Mouse (Mus musculus) lung, postnatal 10 days (tissue): ENCODE data around the gene Slc37a1.
A peak's percentile ranks its signal among the peaks of the same experiment; 100 is the strongest.

Source experiments
- DNase-seq: peaks from one replicate; pipeline ENCODE4 v3.0.0; 2021

Gene Slc37a1

DNA sequence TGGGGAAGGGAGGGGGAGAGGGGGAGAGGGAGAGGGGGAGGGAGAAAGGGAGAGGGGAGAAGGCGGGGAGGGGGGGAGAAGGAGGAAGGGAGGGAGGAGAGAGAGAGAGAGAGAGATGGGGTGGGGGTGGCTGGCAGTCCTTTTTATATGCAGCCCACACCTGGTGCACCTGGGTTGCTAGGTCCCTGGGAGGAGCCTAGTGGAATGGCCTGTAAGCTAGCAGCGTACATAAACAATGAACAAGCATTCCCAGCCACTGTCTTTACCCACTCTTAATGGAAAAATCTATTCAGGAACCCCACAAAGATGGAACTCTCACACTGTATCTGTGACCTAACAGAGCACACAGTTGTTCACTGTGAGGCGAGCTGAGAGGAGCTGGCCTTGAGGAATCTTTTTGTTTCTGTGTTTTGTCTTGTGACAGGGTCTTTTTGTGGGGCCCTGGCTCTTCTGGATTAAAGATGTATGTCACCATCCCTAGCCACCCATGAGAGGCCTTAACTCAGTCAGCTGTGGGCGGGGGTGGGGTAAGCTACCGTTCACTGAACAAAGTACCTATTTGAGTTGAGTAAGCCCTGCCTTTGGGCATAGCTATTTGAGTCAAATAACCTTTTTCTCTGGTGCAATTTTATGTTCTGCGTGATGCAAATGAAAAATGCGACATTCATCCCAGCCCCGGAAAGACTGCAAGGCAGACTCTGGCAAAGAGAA lies 69.4 kb downstream of the Slc37a1 start:
- no peak for DNase-seq

DNA sequence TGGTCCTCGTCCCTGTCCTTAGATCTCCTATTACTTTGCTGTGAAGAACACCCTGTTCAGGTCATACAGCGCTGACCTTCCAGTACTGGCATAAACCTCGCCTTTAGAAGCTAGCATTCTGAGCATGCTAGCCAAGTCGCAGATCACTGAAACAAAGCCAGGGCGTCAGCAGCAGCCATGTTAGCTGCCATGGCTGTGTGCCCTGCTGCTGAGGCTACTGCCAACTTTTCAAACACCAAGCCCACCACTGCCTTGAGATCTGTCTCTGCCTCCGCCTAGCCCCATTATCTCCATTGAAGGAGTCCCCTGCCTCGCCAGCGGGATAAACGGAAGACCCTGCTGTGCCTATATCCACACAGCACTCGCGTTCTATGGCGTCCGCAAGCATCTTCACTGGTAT lies 74.0 kb downstream of the Slc37a1 start:
- peak; percentile 35 for DNase-seq

DNA sequence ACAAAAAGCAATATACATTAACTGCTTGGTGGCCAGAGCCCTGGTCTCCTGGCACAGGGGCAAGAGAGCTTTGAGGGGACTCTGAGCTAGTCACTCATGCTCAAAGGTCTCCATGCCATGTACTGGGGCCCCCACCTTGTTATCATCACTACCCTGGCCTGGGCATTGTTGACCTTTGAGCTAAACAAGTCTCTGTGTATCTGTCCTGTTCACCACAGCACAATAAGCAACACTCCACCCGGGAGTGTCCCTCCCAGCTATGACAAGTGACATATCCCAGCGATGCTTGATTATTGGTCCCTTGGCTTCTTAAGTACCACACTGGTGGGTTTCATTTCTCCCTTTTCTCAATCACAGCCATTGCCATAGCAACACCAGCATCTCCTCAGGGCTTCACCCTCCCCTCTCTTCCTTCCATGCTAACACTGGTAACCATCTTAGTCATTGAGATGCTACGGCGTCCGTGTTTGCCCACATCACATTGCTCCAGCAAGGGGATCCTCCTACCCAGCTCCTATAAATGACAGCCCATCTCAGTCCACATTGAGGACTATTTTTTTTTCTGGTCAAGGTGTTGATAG lies 79.1 kb downstream of the Slc37a1 start:
- DNase-seq, result no peak

DNA sequence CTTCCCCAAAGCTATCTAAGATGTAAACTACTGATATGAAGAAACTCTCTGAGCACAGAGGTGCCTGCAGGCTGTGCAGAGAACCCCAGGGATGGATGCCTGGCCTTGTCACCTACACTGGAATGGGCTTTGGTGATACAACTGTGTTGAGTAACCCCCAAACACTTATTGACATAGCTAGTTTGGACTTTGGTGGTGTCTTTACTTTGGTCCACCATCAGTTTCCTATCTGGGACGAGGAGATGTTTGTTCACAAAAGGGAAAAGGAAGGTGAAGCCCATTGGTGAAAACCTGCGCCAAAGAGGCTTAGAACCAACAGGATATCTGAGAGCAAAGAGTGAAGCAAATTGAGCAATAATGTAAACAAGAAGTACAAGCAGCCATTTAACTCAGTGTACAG lies 83.6 kb downstream of the Slc37a1 start:
- no peak for DNase-seq

DNA sequence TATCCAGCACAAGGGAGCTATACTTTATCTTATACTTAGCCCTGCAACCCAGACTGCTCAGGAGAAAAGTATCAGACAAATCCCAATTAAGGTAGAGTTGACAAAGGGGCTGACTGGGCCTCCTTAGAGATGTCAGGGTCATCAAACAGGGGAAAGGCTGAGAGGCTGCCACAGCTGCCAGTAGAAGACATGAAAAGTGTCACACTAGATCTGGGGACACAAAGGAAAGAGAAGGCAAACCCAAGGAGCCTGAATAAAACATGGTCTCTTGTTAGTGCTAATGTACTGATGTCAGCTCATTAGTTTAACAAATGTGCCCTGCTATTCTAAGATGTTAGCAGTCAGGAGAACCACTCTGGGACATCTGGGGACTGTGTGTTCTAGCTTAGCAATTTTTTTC lies 84.3 kb downstream of the Slc37a1 start:
- DNase-seq, result no peak

DNA sequence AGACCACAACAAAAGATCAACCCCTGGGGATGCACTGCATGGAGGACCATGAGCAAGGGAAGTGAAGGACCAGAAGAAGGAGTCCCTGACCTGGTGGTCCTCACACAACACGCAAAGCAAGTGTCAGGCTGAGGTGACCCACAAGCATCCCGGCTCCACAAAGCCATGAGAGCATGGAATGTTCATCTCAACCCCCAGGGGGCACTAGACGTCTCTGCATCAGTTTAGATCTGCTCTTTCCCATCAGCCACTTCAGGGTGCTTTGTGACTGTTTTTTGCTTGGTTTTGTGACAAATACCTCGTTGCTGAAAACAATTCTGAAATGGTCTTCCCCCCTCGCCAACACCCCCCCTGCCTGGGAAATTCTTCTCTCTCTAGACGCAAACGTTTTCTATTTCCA lies 91.4 kb downstream of the Slc37a1 start:
- DNase-seq, result peak; percentile 86

DNA sequence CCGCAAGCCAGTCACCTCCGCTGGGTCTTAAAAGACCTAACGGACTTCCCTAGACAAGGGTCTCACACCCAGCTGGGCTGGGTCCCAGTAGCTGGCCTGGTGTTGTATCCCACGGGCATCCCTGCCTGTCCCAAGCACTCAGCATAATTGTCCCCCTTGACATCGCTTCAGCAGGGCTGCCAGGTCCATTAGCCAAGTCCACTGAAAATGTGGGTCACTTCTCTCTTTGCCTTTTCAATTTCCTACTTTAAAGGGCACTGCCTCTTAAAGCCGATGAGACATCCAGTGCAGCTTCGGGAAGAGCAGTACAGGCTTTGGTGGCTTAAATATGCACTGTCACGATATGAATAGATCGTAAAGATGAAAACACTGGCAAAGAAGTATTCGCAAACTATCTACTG lies 91.8 kb downstream of the Slc37a1 start:
- DNase-seq, result peak; percentile 25

DNA sequence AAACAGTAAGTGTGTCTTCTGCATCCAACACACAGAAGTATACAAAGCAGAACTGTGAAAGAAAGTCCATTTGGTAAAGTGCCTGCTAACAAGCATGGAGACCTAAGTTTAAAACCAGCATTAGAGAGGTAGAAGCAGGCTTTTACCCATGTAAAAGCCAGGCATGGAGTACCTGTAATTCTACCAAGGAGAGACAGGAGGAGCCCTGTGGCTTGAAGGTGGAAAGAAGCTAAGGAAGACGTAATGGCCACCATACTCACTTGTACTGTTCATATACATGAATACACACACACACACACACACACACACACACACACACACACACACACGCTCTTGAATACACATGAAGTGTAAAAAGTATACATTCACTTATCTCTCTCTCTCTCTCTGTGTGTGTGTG lies 92.5 kb downstream of the Slc37a1 start:
- no peak for DNase-seq

DNA sequence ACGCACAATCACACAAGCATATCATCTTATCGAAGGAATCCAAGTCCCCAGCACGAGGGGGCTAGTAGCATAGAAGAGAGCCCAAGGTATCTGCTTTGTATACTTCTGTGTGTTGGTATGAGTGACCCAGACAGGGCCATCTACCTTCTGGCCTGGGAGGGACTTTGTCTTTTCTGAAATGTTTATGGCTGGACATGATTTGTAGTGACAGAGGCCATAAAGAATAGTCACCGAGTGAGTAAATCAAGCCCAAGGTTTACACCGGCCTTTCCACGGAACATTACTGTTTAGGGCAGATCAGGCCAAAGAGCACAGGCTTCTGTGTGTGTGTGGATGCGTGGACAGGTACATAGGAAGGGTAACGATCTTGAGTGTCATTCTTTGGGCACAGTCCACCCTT lies 93.3 kb downstream of the Slc37a1 start:
- no peak for DNase-seq

DNA sequence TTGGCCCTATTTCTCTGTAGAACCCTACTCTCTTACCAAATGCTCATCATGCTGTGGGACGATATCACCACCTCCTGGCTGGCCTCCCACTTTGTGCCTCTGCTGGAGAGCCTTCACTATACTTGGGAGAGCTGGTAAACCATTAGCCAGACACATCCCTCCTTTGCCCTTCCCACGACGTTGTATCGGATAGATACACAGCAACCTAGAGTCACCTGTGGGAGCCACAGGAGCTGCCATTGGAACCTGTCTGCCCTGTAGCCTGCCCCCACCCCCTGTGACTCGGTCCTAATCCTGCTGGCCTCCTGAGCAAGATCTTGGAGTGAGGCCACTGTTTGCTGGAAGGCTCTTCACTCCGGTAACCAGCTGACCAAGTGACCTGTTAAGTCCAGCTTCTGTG lies 96.7 kb downstream of the Slc37a1 start:
- peak; percentile 43 for DNase-seq

DNA sequence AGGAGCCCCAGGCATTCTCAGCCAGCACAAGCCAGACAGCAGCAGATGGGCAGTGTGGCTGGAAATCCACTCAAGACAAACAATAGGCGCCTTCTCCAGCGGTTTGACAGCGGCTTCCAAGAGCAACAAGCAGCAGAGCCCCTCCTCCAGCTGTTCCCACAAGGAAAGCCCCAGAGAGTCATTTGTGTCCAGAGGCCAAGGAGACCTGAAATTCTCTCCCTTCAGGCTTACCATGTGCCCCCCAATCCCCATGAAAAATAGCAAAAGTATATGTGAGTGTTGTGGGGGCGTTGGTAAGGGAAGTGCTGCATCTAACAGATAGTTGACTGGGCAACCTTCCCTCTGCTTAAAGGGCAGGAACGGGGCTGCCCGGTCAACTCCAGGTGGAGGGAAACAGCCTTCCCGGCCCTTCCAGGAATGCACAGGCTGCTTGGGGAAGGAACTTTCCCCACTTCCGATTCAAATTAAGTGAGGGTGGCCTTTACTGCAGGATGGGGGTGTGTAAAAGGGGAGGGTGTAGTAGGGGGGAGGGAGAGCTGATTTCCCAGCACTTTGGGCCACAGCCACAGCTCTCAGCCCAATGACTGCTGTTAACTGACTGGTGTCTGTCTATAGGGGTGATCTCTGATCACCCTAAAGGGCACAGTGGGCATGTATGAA lies 98.5 kb downstream of the Slc37a1 start:
- DNase-seq, result peak; percentile 59

DNA sequence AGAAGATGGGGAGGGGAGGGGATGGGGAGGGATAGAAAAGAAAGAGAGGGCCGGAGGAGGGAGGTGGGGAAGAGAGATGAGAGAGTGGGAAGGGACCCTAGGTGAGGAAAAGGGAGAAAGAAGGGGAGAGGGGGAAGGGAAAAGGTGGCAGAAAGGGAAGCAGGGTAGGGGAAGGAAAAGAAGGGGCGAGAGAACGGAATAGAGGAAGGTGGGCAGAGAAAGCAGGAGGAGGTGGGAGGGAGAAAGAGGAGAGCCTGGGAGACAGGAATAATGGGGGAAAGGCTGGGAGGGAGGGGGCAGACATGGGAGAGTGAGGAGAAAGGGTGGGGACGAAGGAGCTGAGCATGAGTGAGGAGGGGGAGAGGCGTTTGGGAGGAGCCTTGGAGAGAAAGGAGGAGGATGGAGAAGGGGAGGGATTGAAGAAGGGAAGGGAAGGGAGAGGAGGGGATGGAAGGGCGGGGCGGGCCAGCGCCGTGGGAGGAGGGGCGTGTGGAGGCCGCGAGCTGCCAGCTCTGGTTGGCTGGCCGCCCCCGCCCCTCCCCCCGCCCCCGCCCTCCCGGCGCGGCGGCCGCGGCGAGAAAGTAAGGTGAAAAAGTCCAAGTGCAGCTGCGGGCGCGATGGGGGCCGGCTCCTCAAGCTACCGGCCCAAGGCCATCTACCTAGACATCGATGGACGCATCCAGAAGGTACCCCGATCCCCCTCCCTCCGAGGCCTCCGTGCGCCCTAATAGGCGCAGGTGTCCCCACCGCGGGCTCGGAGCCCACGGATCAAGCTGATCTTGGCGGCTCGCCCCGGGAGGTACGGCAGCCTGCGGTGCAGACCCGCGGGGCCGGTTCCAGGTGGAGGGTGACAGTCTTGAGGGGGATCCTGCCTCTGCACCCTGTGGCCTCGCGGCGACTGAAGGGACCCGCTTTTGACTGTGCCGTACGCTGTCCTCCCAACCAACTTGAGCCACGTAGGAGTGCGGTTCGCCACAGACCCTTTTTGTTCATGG lies 99.4 kb downstream of the Slc37a1 start, which contains the start of gene Pde9a:
Gene Pde9a (plus strand): TSS at position 540 of the 995 bp plus-strand sequence.
- DNase-seq, result peak; percentile 82

DNA sequence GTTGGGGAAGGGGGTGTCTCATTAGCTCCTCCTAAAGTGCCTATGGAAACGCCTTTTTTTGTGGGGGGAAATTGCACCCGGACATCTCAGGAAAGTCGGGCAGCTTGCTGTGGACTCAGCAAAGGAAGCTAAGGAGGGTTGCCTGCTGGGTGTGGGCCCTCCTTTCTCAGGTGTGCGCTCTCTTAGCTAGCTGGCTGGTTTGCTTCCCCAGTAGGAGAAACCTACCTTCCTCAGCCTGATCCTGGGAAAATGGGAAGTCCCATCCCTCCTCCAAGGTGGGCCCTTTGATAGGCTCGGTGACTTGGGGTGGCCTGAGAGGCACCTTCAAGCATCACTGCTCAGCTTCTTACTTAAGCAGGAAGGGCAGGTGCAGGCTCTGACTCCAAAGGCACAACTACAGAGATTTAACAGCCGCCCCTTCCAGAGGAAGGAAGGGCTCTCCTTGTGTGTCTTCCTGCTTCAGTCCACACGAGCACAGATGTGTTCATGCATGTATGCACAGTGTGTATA lies 100.2 kb downstream of the Slc37a1 start:
- DNase-seq, result no peak

DNA sequence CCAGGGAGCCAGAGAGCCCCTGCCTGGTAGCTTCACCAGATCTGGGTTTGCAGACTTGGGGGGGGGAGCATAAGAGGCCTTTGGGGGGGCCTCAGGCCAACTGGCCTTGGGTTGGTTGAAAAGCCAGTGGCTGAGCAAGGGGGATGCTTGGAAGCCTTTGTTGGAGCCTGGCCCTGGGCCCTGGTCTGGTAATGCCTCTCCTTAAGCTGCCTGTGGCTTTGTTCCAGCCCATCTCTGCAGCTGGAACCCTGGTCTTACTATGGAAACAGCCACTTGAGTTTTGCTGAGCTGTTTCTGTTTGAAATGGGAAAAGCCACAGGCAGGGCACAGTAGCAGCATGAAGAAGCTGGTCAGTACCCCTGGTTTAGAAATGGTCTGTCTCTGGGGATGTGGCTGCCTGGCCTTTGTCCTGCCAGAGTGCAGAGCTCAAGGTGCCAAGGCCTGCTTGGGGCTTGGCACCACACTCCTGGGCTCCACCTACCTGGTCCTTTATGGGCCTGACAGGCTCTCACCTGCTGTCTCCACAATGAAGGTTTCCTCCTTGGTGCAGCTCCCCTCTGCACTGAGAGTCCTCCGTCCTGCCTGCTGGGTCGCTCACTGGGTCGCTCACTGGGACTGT lies 102.9 kb downstream of the Slc37a1 start:
- no peak for DNase-seq

DNA sequence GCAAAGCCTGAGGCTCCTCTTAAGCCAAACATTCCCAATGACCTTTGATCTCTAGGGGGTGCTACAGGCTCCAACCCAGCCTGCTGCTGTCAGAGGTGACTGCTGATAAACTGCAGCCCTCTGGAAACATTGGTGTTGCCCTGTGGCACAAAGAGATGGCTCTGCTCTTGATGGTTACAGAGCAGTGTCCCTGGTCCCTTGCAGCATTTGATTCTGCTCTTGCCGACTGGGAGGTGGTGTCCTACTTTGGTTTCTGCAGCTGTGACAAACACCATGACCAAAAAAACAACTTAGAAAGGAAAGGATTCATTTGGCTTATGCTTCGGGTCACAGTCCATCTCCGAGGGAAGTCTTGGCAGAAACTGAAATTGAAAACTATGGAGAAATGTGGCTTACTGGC lies 104.9 kb downstream of the Slc37a1 start:
- peak; percentile 60 for DNase-seq

DNA sequence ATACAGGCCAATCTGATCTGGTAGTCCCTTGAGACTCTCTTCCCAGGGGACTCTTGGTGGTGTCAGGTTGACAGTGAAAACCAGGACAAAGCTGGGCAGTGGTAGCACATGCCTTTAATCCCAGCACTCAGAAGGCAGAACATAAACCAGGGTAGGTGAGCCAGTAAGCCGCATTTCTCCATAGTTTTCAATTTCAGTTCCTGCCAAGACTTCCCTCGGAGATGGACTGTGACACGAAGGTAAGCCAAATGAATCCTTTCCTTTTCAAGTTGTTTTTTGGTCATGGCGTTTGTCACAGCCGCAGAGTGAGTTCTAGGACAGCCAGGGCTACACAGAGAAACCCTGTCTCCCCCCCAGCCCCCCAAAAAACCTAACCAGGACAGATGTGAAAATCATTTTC lies 105.4 kb downstream of the Slc37a1 start:
- no peak for DNase-seq

DNA sequence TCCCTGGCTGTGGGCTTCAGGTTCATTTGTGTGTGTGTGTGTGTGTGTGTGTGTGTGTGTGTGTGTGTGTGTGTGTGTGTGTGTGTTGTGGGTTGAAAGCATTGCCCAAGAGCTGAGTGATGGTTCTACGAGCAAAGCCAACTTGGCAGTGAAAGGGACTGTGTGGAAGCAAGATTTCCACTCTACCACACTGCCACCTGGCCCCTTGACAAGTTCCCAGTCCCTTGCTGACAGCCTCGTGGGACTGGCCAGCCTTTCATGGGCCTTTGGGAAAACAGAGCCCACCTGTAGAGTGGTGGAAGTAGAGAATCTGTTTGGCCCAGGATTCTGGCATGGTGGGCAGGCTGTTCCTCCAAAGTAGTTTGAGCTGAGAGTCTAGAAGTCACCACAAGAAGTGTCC lies 107.2 kb downstream of the Slc37a1 start:
- no peak for DNase-seq

DNA sequence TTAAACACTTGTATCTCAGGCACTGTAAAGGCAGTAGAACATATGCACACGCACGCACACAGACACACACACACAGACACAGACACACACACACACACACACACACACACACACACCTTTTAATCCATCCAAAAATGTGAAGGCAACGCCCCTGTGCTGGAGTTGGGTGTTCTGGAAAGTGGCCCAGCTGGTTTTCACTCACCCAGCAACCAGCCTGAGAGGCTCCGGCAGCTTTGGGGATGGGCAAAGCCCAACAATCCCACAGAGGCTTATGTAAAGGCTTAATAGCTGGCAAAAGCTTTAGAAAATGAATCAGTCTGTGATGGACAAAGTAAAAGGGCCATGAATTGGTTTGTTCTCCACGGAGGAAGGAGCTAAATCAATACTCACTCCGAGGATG lies 113.7 kb downstream of the Slc37a1 start:
- no peak for DNase-seq
